Mouse (Mus musculus) MEL-GATA-1-ER (cell line): Measurements from ENCODE around the gene Phldb3.
A peak's percentile ranks its signal among the peaks of the same experiment; 100 is the strongest.

ENCODE experiments used
- DNase-seq: peaks from one replicate; pipeline ENCODE4 v3.0.0-alpha.2; 2012; ENCODE audit warnings: low read depth; ENCODE audit errors: extremely low read depth

Gene Phldb3

GRCm38 (mm10) chr7:24630116-24630880 is 19.7 kb downstream of the Phldb3 start:
- DNase-seq, result no peak

- DNase-seq, result no peak
These were observed 25.7 kb downstream of the Phldb3 start, which contains the start of gene Lypd3 for GRCm38 (mm10) chr7:24636264-24636663. Gene Lypd3, plus strand, starts transcription at chr7:24636550.

GRCm38 (mm10) chr7:24637046-24637445 is 26.5 kb downstream of the Phldb3 start:
- no peak for DNase-seq

- DNase-seq, result no peak
These were observed 27.7 kb downstream of the Phldb3 start for GRCm38 (mm10) chr7:24638026-24638856.

GRCm38 (mm10) chr7:24640450-24640849 is 29.9 kb downstream of the Phldb3 start:
- no peak for DNase-seq

- peak; percentile 49 for DNase-seq
These were observed 31.9 kb downstream of the Phldb3 start for GRCm38 (mm10) chr7:24642491-24642890.

GRCm38 (mm10) chr7:24644492-24644891 is 33.9 kb downstream of the Phldb3 start:
- no peak for DNase-seq

GRCm38 (mm10) chr7:24644996-24645395 is 34.4 kb downstream of the Phldb3 start:
- DNase-seq, result no peak

GRCm38 (mm10) chr7:24646486-24646885 is 35.9 kb downstream of the Phldb3 start:
- DNase-seq, result no peak

GRCm38 (mm10) chr7:24653681-24654080 is 43.1 kb downstream of the Phldb3 start:
- DNase-seq, result peak; percentile 35

- DNase-seq, result no peak
These were observed 49.3 kb downstream of the Phldb3 start for GRCm38 (mm10) chr7:24659737-24660357.

- DNase-seq, result peak; percentile 78
These were observed 50.7 kb downstream of the Phldb3 start for GRCm38 (mm10) chr7:24661118-24661904.

- DNase-seq, result peak; percentile 83
These were observed 52.0 kb downstream of the Phldb3 start for GRCm38 (mm10) chr7:24662575-24662974.

GRCm38 (mm10) chr7:24664301-24664700 is 53.7 kb downstream of the Phldb3 start:
- DNase-seq, result no peak

GRCm38 (mm10) chr7:24664959-24665358 is 54.4 kb downstream of the Phldb3 start:
- no peak for DNase-seq

GRCm38 (mm10) chr7:24671944-24672439 is 61.4 kb downstream of the Phldb3 start:
- no peak for DNase-seq

GRCm38 (mm10) chr7:24676575-24676974 is 66.0 kb downstream of the Phldb3 start, which contains the start of gene Tex101:
Gene Tex101, minus strand, starts transcription at chr7:24676675.
- DNase-seq, result no peak
